Mouse (Mus musculus): ENCODE data around the gene Timp3.

DNA sequence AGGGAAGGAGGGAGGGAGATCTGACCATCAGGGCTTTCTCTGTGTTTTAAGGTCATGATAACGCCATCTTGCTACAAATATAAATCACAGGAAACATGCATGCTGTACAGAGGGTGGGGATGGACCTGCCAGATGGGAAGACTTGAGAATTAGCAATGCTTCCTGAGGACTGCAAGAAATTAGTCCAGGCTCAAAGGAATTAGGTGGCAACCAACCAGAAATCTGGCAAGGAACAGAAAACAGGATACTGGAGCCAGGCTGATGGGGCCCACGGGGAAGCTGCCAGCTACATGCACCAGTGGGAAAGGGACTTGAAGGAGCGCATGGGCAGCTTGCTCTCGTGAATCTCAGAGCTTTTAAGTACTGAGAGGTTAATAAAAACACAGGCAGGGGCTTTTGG lies 59.5 kb downstream of the Timp3 start:
- no peak for TF ChIP-seq CTCF (IDR thresholded peaks at IDR 0.05)
- no peak for TF ChIP-seq POLR2A (IDR thresholded peaks at IDR 0.05; ENCODE audit: insufficient read depth, low read depth, low read length)
- TF ChIP-seq EP300 (IDR thresholded peaks at IDR 0.05; ENCODE audit: insufficient read depth, low read depth, low read length): no peak

Data from heart, adult 2 months (tissue).